Mouse (Mus musculus): ENCODE results near the gene Mr1.

GRCm38 (mm10) chr1:155099280-155099848 is 47.2 kb downstream of the Mr1 start, which contains the start of gene Ier5:
- TF ChIP-seq CTCF (IDR thresholded peaks at IDR 0.05; ENCODE audit: borderline replicate concordance, insufficient read depth, low read depth, low read length) (no peak), POLR2A (IDR thresholded peaks at IDR 0.05; ENCODE audit: borderline replicate concordance, insufficient read depth, low read length) (peak; percentile 100)
